Mouse (Mus musculus) myocyte (in vitro differentiated cells): ENCODE measurements around the gene Krtap4-1.

Experiments
- CEBPB ChIP-seq: IDR thresholded peaks from 2 replicates; pipeline ENCODE4 v1.6.1; 2011; ENCODE audit warnings: mild to moderate bottlenecking, moderate library complexity; ENCODE audit not compliant: poor library complexity, insufficient read depth, severe bottlenecking
- E2F4 ChIP-seq: IDR thresholded peaks from one replicate; pipeline ENCODE4 v1.6.1; 2011; ENCODE audit warnings: mild to moderate bottlenecking, control low read depth, moderate library complexity; ENCODE audit not compliant: insufficient read depth
- MAX ChIP-seq: IDR thresholded peaks from one replicate; pipeline ENCODE4 v1.6.1; 2011; ENCODE audit warnings: low read depth, mild to moderate bottlenecking, control low read depth
- MYOD1 ChIP-seq, 3 experiments: IDR thresholded peaks; one replicate each; pipeline ENCODE4 v1.6.1; 2011; ENCODE audit warnings: control low read depth in 2 of 3, low read depth in 2 of 3, mild to moderate bottlenecking in 2 of 3, moderate library complexity in 1 of 3; ENCODE audit not compliant: insufficient read length in 2 of 3, control insufficient read depth in 1 of 3
- POLR2A ChIP-seq: IDR thresholded peaks from one replicate; pipeline ENCODE4 v1.6.1; 2011; ENCODE audit warnings: low read depth, mild to moderate bottlenecking, control low read depth, moderate library complexity; ENCODE audit not compliant: insufficient read length
- POLR2AphosphoS2 ChIP-seq: IDR thresholded peaks from one replicate; pipeline ENCODE4 v1.6.1; 2011; ENCODE audit warnings: low read depth, control low read depth; ENCODE audit not compliant: insufficient read length
- REST ChIP-seq: IDR thresholded peaks from one replicate; pipeline ENCODE4 v1.6.1; 2011; ENCODE audit warnings: mild to moderate bottlenecking, control low read depth, moderate library complexity; ENCODE audit not compliant: insufficient read depth, insufficient read length
- SRF ChIP-seq: IDR thresholded peaks from one replicate; pipeline ENCODE4 v1.6.1; 2011; ENCODE audit warnings: low read depth; ENCODE audit not compliant: control insufficient read depth, insufficient read length
- TCF12 ChIP-seq: IDR thresholded peaks from one replicate; pipeline ENCODE4 v1.6.1; 2011; ENCODE audit warnings: mild to moderate bottlenecking, control low read depth; ENCODE audit not compliant: poor library complexity, insufficient read depth, severe bottlenecking
- USF1 ChIP-seq: IDR thresholded peaks from one replicate; pipeline ENCODE4 v1.6.1; 2011; ENCODE audit warnings: low read depth, mild to moderate bottlenecking, control low read depth, moderate library complexity

DNA sequence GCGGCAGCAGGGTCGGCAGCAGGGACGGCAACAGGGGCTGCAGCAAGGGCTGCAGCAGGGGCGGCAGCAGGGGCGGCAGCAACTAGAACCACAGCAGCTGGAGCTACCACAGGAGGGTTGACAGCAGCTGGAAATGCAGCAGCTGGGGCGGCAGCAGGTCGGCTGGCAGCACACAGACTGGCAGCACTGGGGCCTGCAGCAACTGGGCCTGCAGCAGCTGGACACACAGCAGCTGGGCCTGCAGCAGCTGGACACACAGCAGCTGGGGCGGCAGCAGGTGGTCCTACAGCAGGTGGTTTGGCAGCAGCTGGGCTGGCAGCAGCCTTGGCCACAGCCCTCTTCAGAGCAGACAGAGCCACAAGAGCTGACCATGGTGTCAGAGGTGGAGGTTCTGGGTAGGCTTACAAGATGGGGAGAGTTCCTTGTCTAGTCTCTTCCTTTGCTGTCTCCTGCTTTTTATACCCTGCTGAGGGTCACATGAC, 6.7 kb upstream of the Krtap4-1 start, which contains the start of gene Krtap4-2:
- no peak for TF ChIP-seq MAX
- no peak for TF ChIP-seq USF1
- TF ChIP-seq POLR2A, result no peak
- peak; percentile 24 for TF ChIP-seq TCF12
- no peak for TF ChIP-seq REST
- TF ChIP-seq CEBPB, result no peak
- TF ChIP-seq MYOD1 (IDR thresholded peaks at IDR 0.05; ENCODE audit: control insufficient read depth in 1 of 3, insufficient read length in 2 of 3, low read depth in 2 of 3), result peak in 2 of 3 experiments; percentile 62 to 71
- no peak for TF ChIP-seq E2F4
- TF ChIP-seq POLR2AphosphoS2, result no peak
- TF ChIP-seq SRF, result no peak
